Mouse (Mus musculus): ENCODE results near the gene Gm17482.
A peak's percentile ranks its signal among the peaks of the same experiment; 100 is the strongest.
"Not testable (repeated sequence)": the region's sequence is repeated elsewhere in the genome, so short reads cannot be mapped to it uniquely, and the experiment has no call there.

The Gm17482 gene

GRCm38 (mm10) chr6:115227043-115227442, at the start of gene Gm17482:
Gene Gm17482, plus strand, starts transcription at chr6:115227343.
- no peak for DNase-seq (ENCODE audit: low spot score in 2 of 2)

- DNase-seq (ENCODE audit: low spot score in 2 of 2) = peak in 1 of 2 experiments; percentile 19
These were observed 48.3 kb upstream of the Gm17482 start for GRCm38 (mm10) chr6:115178826-115179225.

GRCm38 (mm10) chr6:115181094-115181493, 46.0 kb upstream of the Gm17482 start:
- DNase-seq (ENCODE audit: low spot score in 2 of 2) = no peak

GRCm38 (mm10) chr6:115191111-115191510, 36.0 kb upstream of the Gm17482 start:
- no peak for DNase-seq (ENCODE audit: low spot score in 2 of 2)

GRCm38 (mm10) chr6:115200753-115201152, 26.4 kb upstream of the Gm17482 start:
- no peak for DNase-seq (ENCODE audit: low spot score in 2 of 2)

- no peak for DNase-seq (ENCODE audit: low spot score in 2 of 2)
These were observed 24.1 kb upstream of the Gm17482 start for GRCm38 (mm10) chr6:115203029-115203428.

- DNase-seq (ENCODE audit: low spot score in 2 of 2) = no peak
These were observed 17.0 kb upstream of the Gm17482 start for GRCm38 (mm10) chr6:115210187-115210586.

GRCm38 (mm10) chr6:115210820-115211219, 16.3 kb upstream of the Gm17482 start:
- DNase-seq (ENCODE audit: low spot score in 2 of 2) = no peak

- DNase-seq (ENCODE audit: low spot score in 2 of 2) = no peak
These were observed 14.8 kb upstream of the Gm17482 start for GRCm38 (mm10) chr6:115212132-115212903.

- DNase-seq (ENCODE audit: low spot score in 2 of 2) = no peak
These were observed 14.0 kb upstream of the Gm17482 start for GRCm38 (mm10) chr6:115213129-115213528.

- no peak for DNase-seq (ENCODE audit: low spot score in 2 of 2)
These were observed 5.9 kb upstream of the Gm17482 start for GRCm38 (mm10) chr6:115221215-115221641.

- DNase-seq (ENCODE audit: low spot score in 2 of 2) = no peak
These were observed 1.6 kb upstream of the Gm17482 start for GRCm38 (mm10) chr6:115225519-115225918.

GRCm38 (mm10) chr6:115227529-115227928, 386 bp downstream of the Gm17482 start:
- peak; percentile 60 to 82 for DNase-seq (ENCODE audit: low spot score in 2 of 2)

- DNase-seq (ENCODE audit: low spot score in 2 of 2) = no peak
These were observed 3.4 kb downstream of the Gm17482 start for GRCm38 (mm10) chr6:115230557-115230956.

- no peak for DNase-seq (ENCODE audit: low spot score in 2 of 2)
These were observed 4.7 kb downstream of the Gm17482 start for GRCm38 (mm10) chr6:115231836-115232235.

- DNase-seq (ENCODE audit: low spot score in 2 of 2) = no peak
These were observed 5.4 kb downstream of the Gm17482 start for GRCm38 (mm10) chr6:115232562-115232961.

GRCm38 (mm10) chr6:115238031-115239027, 11.2 kb downstream of the Gm17482 start:
- peak in 1 of 2 experiments; percentile 9 for DNase-seq (ENCODE audit: low spot score in 2 of 2)

- DNase-seq (ENCODE audit: low spot score in 2 of 2) = no peak
These were observed 12.2 kb downstream of the Gm17482 start for GRCm38 (mm10) chr6:115239335-115239734.

GRCm38 (mm10) chr6:115240431-115240830, 13.3 kb downstream of the Gm17482 start:
- not testable (repeated sequence) for DNase-seq (ENCODE audit: low spot score in 2 of 2)

GRCm38 (mm10) chr6:115241131-115241699, 14.1 kb downstream of the Gm17482 start:
- DNase-seq (ENCODE audit: low spot score in 2 of 2) = no peak

- DNase-seq (ENCODE audit: low spot score in 2 of 2) = no peak
These were observed 14.8 kb downstream of the Gm17482 start for GRCm38 (mm10) chr6:115241939-115242338.

- no peak for DNase-seq (ENCODE audit: low spot score in 2 of 2)
These were observed 17.1 kb downstream of the Gm17482 start for GRCm38 (mm10) chr6:115244222-115244621.
